Mouse (Mus musculus) gastrocnemius, postnatal 4 days (tissue): ENCODE results near the gene Gm21732. TPM values are rescaled to one million over a fixed set of nuclear protein-coding genes. Genes with fewer than 3 reads are reported as not detected.
"Not testable (repeated sequence)": the region's sequence is repeated elsewhere in the genome, so short reads cannot be mapped to it uniquely, and the experiment has no call there.

ENCODE experiments used
- DNase-seq, 2 experiments: peaks; one replicate each; pipeline ENCODE4 v3.0.0; 2021 to 2022; ENCODE audit warnings: low spot score in 2 of 2, mixed read lengths in 2 of 2
- long read RNA-seq, 2 experiments: library from polyadenylated mRNA; stranded (forward); transcript quantifications; one replicate each; pipeline ENCODE4 v2.0.0; 2021
- total RNA-seq, 2 experiments: library from RNA; stranded (reverse); gene quantifications; 2 replicates each; pipeline ENCODE4 v1.2.3; 2021

Gene Gm21732
- not detected for total RNA-seq
- long read RNA-seq, experiment 1 = 0 reads
- long read RNA-seq, experiment 2 = 0 reads

- not testable (repeated sequence) for DNase-seq
Measured at GRCm38 (mm10) chrY:38575591-38575990, at the start of gene Gm21732. Gene Gm21732 (minus strand): TSS chrY:38575691.

Other genes starting within 250 kb of the Gm21732 start
- not detected for gene Gm20897, start 73.5 kb downstream of the Gm21732 start, total RNA-seq